Mouse (Mus musculus) neutrophil, adult 83 days (primary cell): ENCODE results near the gene Vmn1r226. TPM values are rescaled to one million over a fixed set of nuclear protein-coding genes. Genes with fewer than 3 reads are reported as not detected.

Experiments used
- total RNA-seq, 2 experiments: library from RNA; stranded (reverse); gene quantifications; one replicate each; pipeline ENCODE4 v1.2.4; 2023

Gene Vmn1r226
- not detected for total RNA-seq

DNA sequence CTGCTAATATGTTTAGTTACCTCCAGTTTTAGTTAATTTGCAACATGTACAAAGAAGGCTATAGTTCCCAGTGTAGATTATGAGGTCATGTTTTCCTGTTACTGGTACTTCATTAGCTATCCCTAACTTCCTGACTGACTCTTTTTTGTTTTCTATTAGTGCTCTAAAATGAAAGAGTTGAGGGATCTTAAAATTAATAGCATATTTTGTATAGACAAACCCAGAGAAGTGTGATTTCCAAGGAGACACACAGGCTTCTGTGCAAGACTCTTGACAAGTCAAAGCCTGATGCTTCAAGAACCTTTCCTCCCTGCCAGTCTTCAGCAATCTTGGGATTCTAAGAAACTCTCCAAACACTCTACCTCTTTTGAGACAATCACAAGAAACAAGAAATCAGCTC lies at the start of gene Vmn1r226:
Gene Vmn1r226 (plus strand): TSS at position 301 of the 400 bp plus-strand sequence.

DNA sequence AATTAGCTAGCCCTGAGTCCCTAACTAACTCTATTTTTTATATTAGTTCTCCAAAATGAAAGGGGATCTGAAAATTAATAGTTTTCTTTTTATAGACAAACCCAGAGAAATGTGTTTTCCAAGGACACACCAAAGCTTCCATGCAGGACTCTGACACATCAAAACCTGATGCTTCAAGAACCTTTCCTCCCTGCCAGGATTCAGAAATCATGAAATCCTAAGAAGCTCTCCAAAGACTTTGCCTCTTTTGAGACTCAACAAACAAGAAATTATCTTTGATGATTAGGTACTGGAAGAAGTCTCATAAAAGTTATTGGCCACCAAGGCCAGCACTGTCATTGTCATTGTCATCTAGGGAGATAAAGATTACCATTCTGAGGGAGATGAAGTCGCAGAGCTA lies 46.9 kb downstream of the Vmn1r226 start, which contains the start of gene Vmn1r227:
Gene Vmn1r227 (plus strand): TSS at position 301 of the 400 bp plus-strand sequence.

Other genes starting within 250 kb of the Vmn1r226 start
- not detected for gene Vmn2r108, start 201.5 kb upstream of the Vmn1r226 start, total RNA-seq
- not detected for gene Vmn1r225, start 184.7 kb upstream of the Vmn1r226 start, total RNA-seq
- gene Vmn2r109, start 118.1 kb upstream of the Vmn1r226 start, total RNA-seq, result not detected
- not detected for gene Vmn2r110, start 86.4 kb upstream of the Vmn1r226 start, total RNA-seq
- gene Fpr-rs3, start 58.0 kb upstream of the Vmn1r226 start, total RNA-seq, result not detected
- gene Vmn1r227, start 47.0 kb downstream of the Vmn1r226 start, total RNA-seq, result not detected
- not detected for gene Vmn1r228, start 103.3 kb downstream of the Vmn1r226 start, total RNA-seq
- not detected for gene Vmn1r229, start 128.7 kb downstream of the Vmn1r226 start, total RNA-seq
- gene Vmn1r230, start 157.6 kb downstream of the Vmn1r226 start, total RNA-seq, result not detected
- gene Vmn1r231, start 222.2 kb downstream of the Vmn1r226 start, total RNA-seq, result not detected
- gene Vmn1r232, start 236.9 kb downstream of the Vmn1r226 start, total RNA-seq, result not detected